Mouse (Mus musculus): Measurements from ENCODE around the gene Lbp. TPM values are rescaled to one million over a fixed set of nuclear protein-coding genes. Genes with fewer than 3 reads are reported as not detected.

Gene Lbp
- 5.4 and 6.8 TPM in 2 replicates for polyA plus RNA-seq (2015; fragmentation: Nextera tagmentation; extraction: Ambion mirVana)

- Histone ChIP-seq H3K4me2 (no peak within 1 kb of the TSS), H3K9ac (no peak within 1 kb of the TSS), H3K9me3 (no peaks in the 10 kb centered on the region), H3K4me3 (no peak within 1 kb of the TSS), H3K4me1 (replicated peaks) (no peaks in the 10 kb centered on the region), H3K36me3 (no peaks in the 10 kb centered on the region), H3K27ac (replicated peaks) (no peak within 1 kb of the TSS), H3K27me3 (no peaks in the 10 kb centered on the region)
- 60% methylated on average over 11 of the region's 13 CpGs for WGBS
- no peak for ATAC-seq (ENCODE audit: low FRiP score, low read depth)
Observed at GRCm38 (mm10) chr2:158305948-158306695, at the start of gene Lbp. Lbp (plus strand) TSS chr2:158306493.

GRCm38 (mm10) chr2:158256894-158257293 is 49.4 kb upstream of the Lbp start:
- WGBS, result 16% methylated on average over 5 of the region's 5 CpGs
- Histone ChIP-seq H3K36me3 (no peaks in the 10 kb centered on the region), H3K27me3 (no peaks in the 10 kb centered on the region), H3K4me2 (no peak overlapping the region), H3K9me3 (no peaks in the 10 kb centered on the region), H3K4me1 (replicated peaks) (0 out of 2 replicates have a peak, but pooled peaks cover 3% of the 10 kb centered on the region), H3K4me3 (no peak overlapping the region), H3K9ac (no peak overlapping the region), H3K27ac (replicated peaks) (no peak overlapping the region)
- no peak for ATAC-seq (ENCODE audit: low FRiP score, low read depth)

GRCm38 (mm10) chr2:158258005-158258418 is 48.3 kb upstream of the Lbp start, which contains the start of gene Bpi:
Bpi (plus strand) TSS chr2:158258094.
- Histone ChIP-seq H3K4me3 (no peak within 1 kb of the TSS), H3K4me2 (no peak within 1 kb of the TSS), H3K9me3 (no peaks in the 10 kb centered on the region), H3K9ac (no peak within 1 kb of the TSS), H3K27ac (replicated peaks) (no peak within 1 kb of the TSS), H3K36me3 (no peaks in the 10 kb centered on the region), H3K4me1 (replicated peaks) (0 out of 2 replicates have a peak, but pooled peaks cover 3% of the 10 kb centered on the region), H3K27me3 (no peaks in the 10 kb centered on the region)
- 67% methylated on average over 18 of the region's 18 CpGs for WGBS
- no peak for ATAC-seq (ENCODE audit: low FRiP score, low read depth)

- Histone ChIP-seq H3K9me3 (no peaks in the 10 kb centered on the region), H3K36me3 (no peaks in the 10 kb centered on the region), H3K4me2 (no peak overlapping the region), H3K27me3 (no peaks in the 10 kb centered on the region), H3K9ac (no peak overlapping the region), H3K27ac (replicated peaks) (no peak overlapping the region), H3K4me3 (no peak overlapping the region), H3K4me1 (replicated peaks) (0 out of 2 replicates have a peak, but pooled peaks cover 3% of the 10 kb centered on the region)
- peak; percentile 34; the same call in 1 of the 2 replicates for ATAC-seq (ENCODE audit: low FRiP score, low read depth)
- WGBS, result 16% methylated on average over 12 of the region's 12 CpGs
Observed at GRCm38 (mm10) chr2:158258781-158259180, 47.5 kb upstream of the Lbp start.

GRCm38 (mm10) chr2:158259498-158259897 is 46.8 kb upstream of the Lbp start:
- Histone ChIP-seq H3K4me3 (no peak overlapping the region), H3K36me3 (no peaks in the 10 kb centered on the region)
- 58% methylated on average over 8 of the region's 8 CpGs for WGBS

GRCm38 (mm10) chr2:158264877-158265276 is 41.4 kb upstream of the Lbp start:
- H3K9me3 ChIP-seq, result no peaks in the 10 kb centered on the region
- H3K4me1 ChIP-seq (replicated peaks), result no peaks in the 10 kb centered on the region
- H3K36me3 ChIP-seq, result no peaks in the 10 kb centered on the region
- ATAC-seq (ENCODE audit: low FRiP score, low read depth), result no peak
- no peak overlapping the region for H3K27ac ChIP-seq (replicated peaks)
- H3K4me3 ChIP-seq, result no peak overlapping the region
- H3K9ac ChIP-seq, result no peak overlapping the region
- H3K27me3 ChIP-seq, result no peaks in the 10 kb centered on the region
- 81% methylated on average over 3 of the region's 3 CpGs for WGBS
- H3K4me2 ChIP-seq, result no peak overlapping the region

More at GRCm38 (mm10) chr2:158259498-158259897, 46.8 kb upstream of the Lbp start:
- H3K27ac ChIP-seq (replicated peaks), result no peak overlapping the region
- no peak overlapping the region for H3K9ac ChIP-seq
- H3K9me3 ChIP-seq, result no peaks in the 10 kb centered on the region
- 0 out of 2 replicates have a peak, but pooled peaks cover 3% of the 10 kb centered on the region for H3K4me1 ChIP-seq (replicated peaks)
- H3K4me2 ChIP-seq, result no peak overlapping the region
- no peak for ATAC-seq (ENCODE audit: low FRiP score, low read depth)
- H3K27me3 ChIP-seq, result no peaks in the 10 kb centered on the region

GRCm38 (mm10) chr2:158270017-158270416 is 36.3 kb upstream of the Lbp start:
- H3K27me3 ChIP-seq, result no peaks in the 10 kb centered on the region

GRCm38 (mm10) chr2:158273646-158274045 is 32.6 kb upstream of the Lbp start:
- H3K9me3 ChIP-seq, result no peaks in the 10 kb centered on the region
- no peak overlapping the region for H3K4me3 ChIP-seq
- 24% methylated on average over 2 of the region's 2 CpGs for WGBS
- no peak overlapping the region for H3K9ac ChIP-seq
- H3K4me2 ChIP-seq, result no peak overlapping the region
- H3K36me3 ChIP-seq, result no peaks in the 10 kb centered on the region
- no peaks in the 10 kb centered on the region for H3K27me3 ChIP-seq
- ATAC-seq (ENCODE audit: low FRiP score, low read depth), result no peak
- H3K27ac ChIP-seq (replicated peaks), result no peak overlapping the region
- H3K4me1 ChIP-seq (replicated peaks), result no peaks in the 10 kb centered on the region

More at GRCm38 (mm10) chr2:158270017-158270416, 36.3 kb upstream of the Lbp start:
- no peak for ATAC-seq (ENCODE audit: low FRiP score, low read depth)
- H3K9ac ChIP-seq, result no peak overlapping the region
- no peak overlapping the region for H3K4me2 ChIP-seq
- 81% methylated on average over 8 of the region's 8 CpGs for WGBS
- no peak overlapping the region for H3K27ac ChIP-seq (replicated peaks)
- no peaks in the 10 kb centered on the region for H3K9me3 ChIP-seq
- no peaks in the 10 kb centered on the region for H3K4me1 ChIP-seq (replicated peaks)
- H3K4me3 ChIP-seq, result no peak overlapping the region
- H3K36me3 ChIP-seq, result no peaks in the 10 kb centered on the region

GRCm38 (mm10) chr2:158275349-158275748 is 30.9 kb upstream of the Lbp start:
- Histone ChIP-seq H3K36me3 (no peaks in the 10 kb centered on the region), H3K4me2 (no peak overlapping the region), H3K9me3 (no peaks in the 10 kb centered on the region), H3K27ac (replicated peaks) (no peak overlapping the region), H3K4me1 (replicated peaks) (no peaks in the 10 kb centered on the region), H3K9ac (no peak overlapping the region), H3K4me3 (no peak overlapping the region), H3K27me3 (no peaks in the 10 kb centered on the region)
- no peak for ATAC-seq (ENCODE audit: low FRiP score, low read depth)
- 89% methylated on average over 3 of the region's 3 CpGs for WGBS

- Histone ChIP-seq H3K4me2 (no peak overlapping the region), H3K4me3 (no peak overlapping the region), H3K27ac (replicated peaks) (no peak overlapping the region), H3K27me3 (no peaks in the 10 kb centered on the region), H3K4me1 (replicated peaks) (no peaks in the 10 kb centered on the region), H3K9me3 (no peaks in the 10 kb centered on the region), H3K36me3 (no peaks in the 10 kb centered on the region), H3K9ac (no peak overlapping the region)
- no peak for ATAC-seq (ENCODE audit: low FRiP score, low read depth)
- 72% methylated on average over 4 of the region's 4 CpGs for WGBS
Observed at GRCm38 (mm10) chr2:158275811-158276210, 30.5 kb upstream of the Lbp start.

GRCm38 (mm10) chr2:158276451-158276850 is 29.8 kb upstream of the Lbp start:
- H3K27me3 ChIP-seq, result no peaks in the 10 kb centered on the region
- 74% methylated on average over 6 of the region's 6 CpGs for WGBS
- no peak overlapping the region for H3K4me3 ChIP-seq
- H3K4me2 ChIP-seq, result no peak overlapping the region
- ATAC-seq (ENCODE audit: low FRiP score, low read depth), result no peak
- no peak overlapping the region for H3K9ac ChIP-seq
- H3K9me3 ChIP-seq, result no peaks in the 10 kb centered on the region
- no peak overlapping the region for H3K27ac ChIP-seq (replicated peaks)
- H3K36me3 ChIP-seq, result no peaks in the 10 kb centered on the region
- no peaks in the 10 kb centered on the region for H3K4me1 ChIP-seq (replicated peaks)

- Histone ChIP-seq H3K36me3 (no peaks in the 10 kb centered on the region), H3K4me2 (no peak overlapping the region), H3K27me3 (no peaks in the 10 kb centered on the region), H3K9me3 (no peaks in the 10 kb centered on the region), H3K4me1 (replicated peaks) (no peaks in the 10 kb centered on the region), H3K27ac (replicated peaks) (no peak overlapping the region), H3K9ac (no peak overlapping the region), H3K4me3 (no peak overlapping the region)
- WGBS, result 77% methylated on average over 4 of the region's 4 CpGs
- no peak for ATAC-seq (ENCODE audit: low FRiP score, low read depth)
Observed at GRCm38 (mm10) chr2:158276878-158277277, 29.4 kb upstream of the Lbp start.
